In the genomic region with DNA sequence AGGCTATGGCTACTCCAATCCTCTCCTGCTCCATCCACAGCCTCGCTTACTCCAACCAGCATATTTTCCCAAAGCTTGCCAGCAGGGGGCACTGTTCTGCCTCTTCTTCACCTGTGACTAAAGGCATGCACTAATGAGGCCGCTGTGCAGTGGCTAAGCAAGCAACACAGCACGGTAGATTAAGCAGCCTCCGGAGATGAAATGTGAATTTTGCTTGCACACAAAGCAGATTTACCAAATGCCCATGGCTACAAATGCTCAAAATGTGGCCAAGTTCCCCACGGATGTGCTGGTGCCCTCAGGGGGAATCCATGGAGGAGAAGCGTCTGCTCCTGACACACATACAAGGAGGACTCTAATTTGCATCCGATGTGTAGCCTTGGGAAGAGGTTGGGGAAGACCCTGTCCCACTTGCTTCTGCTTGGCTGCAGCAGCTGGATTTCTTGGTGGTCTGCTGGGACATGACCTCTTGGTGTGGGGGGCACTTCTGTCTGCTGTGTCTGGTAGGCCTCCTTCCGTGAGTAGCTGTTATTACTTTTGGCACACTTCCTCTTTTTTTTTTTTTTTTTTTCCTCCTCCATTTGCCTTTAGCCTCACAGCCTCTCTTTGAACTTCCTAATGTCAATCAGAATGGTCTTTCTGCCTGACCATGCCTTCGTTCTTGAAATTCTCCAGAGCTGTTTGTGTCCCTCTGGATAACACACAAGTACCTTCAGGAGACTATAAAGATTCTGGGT, we compare ENCODE assay signal across 8 mouse cellular contexts.
DNase-seq lines count a peak whose midpoint lies in the region; ATAC-seq and TF ChIP-seq lines count a peak whose summit lies in the region.

No protein-coding gene starts in this region.

- H3K9ac ChIP-seq in embryonic facial prominence, embryonic 12.5 days = no peak overlapping the region
- H3K9ac ChIP-seq in hindbrain, embryonic 13.5 days = no peak overlapping the region

- no peaks in the 10 kb centered on the region for H3K36me3 ChIP-seq in G1E (replicated peaks)
- no peaks in the 10 kb centered on the region for H3K36me3 ChIP-seq in embryonic facial prominence, embryonic 12.5 days
- no peaks in the 10 kb centered on the region for H3K36me3 ChIP-seq in hindbrain, embryonic 13.5 days

- H3K27ac ChIP-seq in embryonic facial prominence, embryonic 12.5 days = no peak overlapping the region
- H3K27ac ChIP-seq in hindbrain, embryonic 13.5 days = no peak overlapping the region

- H3K4me1 ChIP-seq in G1E (ENCODE audit: insufficient read depth, low read depth, low read length) = no peaks in the 10 kb centered on the region
- H3K4me1 ChIP-seq in embryonic facial prominence, embryonic 12.5 days = no peaks in the 10 kb centered on the region
- H3K4me1 ChIP-seq in hindbrain, embryonic 13.5 days (replicated peaks) = no peaks in the 10 kb centered on the region

- 0 out of 2 replicates have a peak, but pooled peaks have one; percentile 19 for TF ChIP-seq CTCF in G1E (IDR thresholded peaks at IDR 0.05; ENCODE audit: low read depth, low read length)

- 25% methylated on average over 9 of the region's 9 CpGs for WGBS in embryonic facial prominence, embryonic 12.5 days
- WGBS in hindbrain, embryonic 13.5 days = 25% methylated on average over 9 of the region's 9 CpGs

- no peaks in the 10 kb centered on the region for H3K27me3 ChIP-seq in G1E (ENCODE audit: insufficient read depth, low read length)
- no peaks in the 10 kb centered on the region for H3K27me3 ChIP-seq in embryonic facial prominence, embryonic 12.5 days
- no peaks in the 10 kb centered on the region for H3K27me3 ChIP-seq in hindbrain, embryonic 13.5 days

- no peak for ATAC-seq in G1E (ENCODE audit: extremely low read depth, insufficient number of reproducible peaks, low FRiP score, poor library complexity, severe bottlenecking)
- peak; percentile 72; the same call in 1 of the 2 replicates for ATAC-seq in embryonic facial prominence, embryonic 12.5 days (ENCODE audit: insufficient number of reproducible peaks, insufficient read depth, low FRiP score, low TSS enrichment)
- ATAC-seq in hindbrain, embryonic 13.5 days (ENCODE audit: low FRiP score) = peak; percentile 92

- DNase-seq in G1E (ENCODE audit: low spot score) (no peak), MN1 (ENCODE audit: low spot score) (no peak)
- peak; percentile 90 for DNase-seq in brain, adult 2 months (ENCODE audit: low read depth, low spot score)
- peak; percentile 63 for DNase-seq in layer of hippocampus, adult 9-10 months (ENCODE audit: low spot score)
- DNase-seq in lung, postnatal 14 days = peak; percentile 36
- peak; percentile 85 for DNase-seq in right cerebral cortex, postnatal 14 days

- no peak overlapping the region for H3K4me3 ChIP-seq in G1E (ENCODE audit: low read depth, low read length)
- no peak overlapping the region for H3K4me3 ChIP-seq in embryonic facial prominence, embryonic 12.5 days
- H3K4me3 ChIP-seq in hindbrain, embryonic 13.5 days = no peak overlapping the region

- H3K9me3 ChIP-seq in G1E (replicated peaks) = 0 out of 2 replicates have a peak, but pooled peaks cover 4% of the 10 kb centered on the region
- H3K9me3 ChIP-seq in embryonic facial prominence, embryonic 12.5 days = no peaks in the 10 kb centered on the region
- H3K9me3 ChIP-seq in hindbrain, embryonic 13.5 days = no peaks in the 10 kb centered on the region

- H3K4me2 ChIP-seq in embryonic facial prominence, embryonic 12.5 days (replicated peaks) = no peak overlapping the region
- no peak overlapping the region for H3K4me2 ChIP-seq in hindbrain, embryonic 13.5 days

Comparison
In these comparisons a context has a peak if more than half of its experiments do, and no peak if none do; other contexts are left out.
1. DNase-seq: peak in brain, adult 2 months (single experiment), layer of hippocampus, adult 9-10 months (single experiment), lung, postnatal 14 days (single experiment) and right cerebral cortex, postnatal 14 days (single experiment); none in G1E (single experiment) and MN1 (single experiment).